Mouse (Mus musculus): Measurements from ENCODE around the gene Gatad1.
"Not testable (repeated sequence)": the region's sequence is repeated elsewhere in the genome, so short reads cannot be mapped to it uniquely, and the experiment has no call there.

Gatad1 gene

DNA sequence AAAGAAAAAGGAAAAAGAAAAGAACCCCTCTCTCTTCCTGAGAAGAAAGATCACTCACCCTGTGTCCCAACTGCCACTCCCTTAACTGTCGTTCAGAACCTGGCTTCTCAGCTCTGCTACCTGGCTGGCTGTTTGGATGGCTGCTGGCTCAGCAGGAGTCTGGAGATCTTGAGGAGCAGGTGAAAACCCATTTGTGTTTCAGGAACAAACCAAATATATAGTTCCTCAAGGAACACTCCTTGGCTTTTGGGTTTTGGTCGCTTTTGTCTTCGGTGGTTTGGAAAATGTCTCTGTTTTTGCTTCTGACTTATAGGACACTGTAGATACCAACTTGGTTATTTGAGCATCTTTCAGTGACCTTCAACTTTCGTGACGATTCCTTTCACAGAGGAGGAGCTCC, at the start of gene Gatad1:
Gatad1 (minus strand) TSS at position 101 of the 400 bp plus-strand sequence.
- DNase-seq (ENCODE audit: low read depth, low spot score): no peak

- no peak for DNase-seq (ENCODE audit: low read depth, low spot score)
These were observed 45.2 kb upstream of the Gatad1 start for GRCm38 (mm10) chr5:3702180-3702579.

DNA sequence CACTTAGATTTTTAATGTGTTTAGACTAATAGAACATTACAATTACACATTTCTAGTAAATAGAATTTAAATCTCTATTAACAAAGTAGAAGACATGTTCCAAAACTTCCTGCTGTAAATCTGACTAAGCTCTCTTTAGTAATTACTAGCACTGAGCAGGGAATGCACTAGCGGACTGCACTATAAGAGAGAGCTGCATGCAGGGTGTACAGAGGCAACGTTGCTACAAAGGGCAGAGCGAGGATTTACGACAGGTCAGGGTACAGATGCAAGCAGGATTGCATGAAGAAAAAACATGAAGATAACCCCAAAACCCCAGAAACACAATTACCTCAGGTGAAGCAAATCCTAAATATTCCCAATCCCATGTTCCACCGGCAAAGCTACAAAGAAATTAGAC, 43.0 kb upstream of the Gatad1 start:
- no peak for DNase-seq (ENCODE audit: low read depth, low spot score)

DNA sequence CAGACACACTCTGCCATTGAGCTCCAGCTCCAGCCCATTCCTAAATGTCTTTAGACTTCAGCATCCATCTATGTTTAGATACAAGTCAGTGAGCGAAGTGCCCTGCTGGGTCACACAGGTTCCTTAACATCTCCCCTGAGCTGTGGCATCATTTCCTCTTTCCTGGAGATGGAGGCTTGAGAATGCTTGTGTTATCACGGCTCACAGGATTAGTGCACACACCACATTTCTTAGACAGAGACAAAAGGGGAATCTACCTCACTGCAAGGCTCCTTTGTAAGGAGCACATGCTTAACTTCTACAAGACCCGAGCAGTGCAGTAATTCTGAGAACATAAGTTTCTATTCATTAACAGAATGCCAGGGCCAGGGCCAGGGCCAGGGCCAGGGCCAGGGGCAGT, 39.0 kb upstream of the Gatad1 start:
- DNase-seq (ENCODE audit: low read depth, low spot score): no peak

- no peak for DNase-seq (ENCODE audit: low read depth, low spot score)
These were observed 38.2 kb upstream of the Gatad1 start for GRCm38 (mm10) chr5:3695191-3695590.

- no peak for DNase-seq (ENCODE audit: low read depth, low spot score)
These were observed 36.0 kb upstream of the Gatad1 start for GRCm38 (mm10) chr5:3692956-3693355.

DNA sequence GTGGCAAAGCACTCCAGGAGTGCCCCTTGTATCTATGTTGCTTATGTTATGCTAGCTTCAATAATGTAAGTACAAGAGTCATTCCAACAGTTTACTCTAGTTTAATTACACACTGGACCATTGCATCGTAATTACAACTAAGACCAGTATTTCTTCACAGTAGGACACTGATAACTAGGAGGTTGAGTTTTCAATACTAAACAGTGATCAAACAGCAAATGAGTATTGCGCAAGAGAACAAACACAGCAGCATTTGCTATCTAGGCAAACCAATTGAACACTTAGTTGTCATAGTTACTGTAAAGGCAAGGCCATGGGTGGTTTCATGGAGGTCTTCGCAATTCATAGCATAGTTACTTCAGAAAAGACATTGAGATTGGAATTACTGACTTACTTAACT, 34.3 kb upstream of the Gatad1 start:
- no peak for DNase-seq (ENCODE audit: low read depth, low spot score)

GRCm38 (mm10) chr5:3688298-3688697, 31.3 kb upstream of the Gatad1 start:
- no peak for DNase-seq (ENCODE audit: low read depth, low spot score)

- no peak for DNase-seq (ENCODE audit: low read depth, low spot score)
These were observed 13.1 kb upstream of the Gatad1 start for GRCm38 (mm10) chr5:3669938-3670554.

- no peak for DNase-seq (ENCODE audit: low read depth, low spot score)
These were observed 9.6 kb upstream of the Gatad1 start for GRCm38 (mm10) chr5:3666585-3666984.

GRCm38 (mm10) chr5:3665225-3665624, 8.2 kb upstream of the Gatad1 start:
- no peak for DNase-seq (ENCODE audit: low read depth, low spot score)

GRCm38 (mm10) chr5:3653801-3654200, 3.2 kb downstream of the Gatad1 start:
- DNase-seq (ENCODE audit: low read depth, low spot score): no peak

DNA sequence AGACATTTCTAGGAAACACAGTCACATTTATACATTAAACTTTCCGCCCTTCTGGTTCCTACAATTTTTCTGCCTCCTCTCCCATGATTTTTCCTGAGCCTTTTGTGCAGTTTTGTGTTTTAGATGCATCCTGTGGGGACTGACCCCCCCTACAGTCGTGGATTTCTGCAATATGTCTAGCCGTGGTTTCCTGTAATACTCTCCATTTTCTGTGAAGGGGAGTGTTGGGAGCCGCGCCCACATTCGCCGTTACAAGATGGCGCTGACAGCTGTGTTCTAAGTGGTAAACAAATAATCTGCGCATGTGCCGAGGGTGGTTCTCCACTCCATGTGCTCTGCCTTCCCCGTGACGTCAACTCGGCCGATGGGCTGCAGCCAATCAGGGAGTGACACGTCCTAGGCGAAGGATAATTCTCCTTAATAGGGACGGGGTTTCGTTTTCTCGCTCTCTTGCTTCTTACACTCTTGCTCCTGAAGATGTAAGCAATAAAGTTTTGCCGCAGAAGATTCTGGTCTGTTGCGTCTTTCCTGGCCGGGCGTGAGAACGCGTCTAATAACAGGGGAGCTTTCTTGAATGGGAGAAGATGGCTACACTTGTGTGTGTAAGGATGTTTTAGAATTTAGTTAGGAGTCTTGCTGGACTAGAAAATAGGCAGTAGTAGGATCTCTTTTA, 3.9 kb downstream of the Gatad1 start:
- not testable (repeated sequence) for DNase-seq (ENCODE audit: low read depth, low spot score)

DNA sequence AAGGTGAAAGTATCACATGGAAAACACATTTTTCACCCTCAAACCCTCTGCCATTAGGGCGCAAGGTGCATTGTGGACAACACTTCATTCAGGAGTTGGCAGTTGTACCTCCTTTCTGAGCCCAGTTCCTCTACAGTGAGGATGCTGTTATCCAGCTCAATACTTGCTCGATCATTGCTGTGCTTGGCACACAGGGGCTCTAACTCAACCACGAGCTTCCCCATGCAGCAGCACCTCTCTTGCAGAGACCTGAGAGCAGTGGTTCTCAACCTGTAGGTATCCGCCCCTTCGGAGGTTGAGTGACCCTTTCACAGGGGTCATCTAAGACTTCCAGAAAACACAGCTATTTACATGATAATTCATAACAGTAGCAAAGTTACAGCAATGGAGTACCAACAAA, 5.4 kb downstream of the Gatad1 start:
- no peak for DNase-seq (ENCODE audit: low read depth, low spot score)

- DNase-seq (ENCODE audit: low read depth, low spot score): no peak
These were observed 6.1 kb downstream of the Gatad1 start, which contains the start of gene Tmbim7 for GRCm38 (mm10) chr5:3650881-3651280. Gene Tmbim7, plus strand, starts transcription at chr5:3651181.

- DNase-seq (ENCODE audit: low read depth, low spot score): no peak
These were observed 8.2 kb downstream of the Gatad1 start for GRCm38 (mm10) chr5:3648849-3649210.

GRCm38 (mm10) chr5:3648206-3648848, 8.7 kb downstream of the Gatad1 start:
- DNase-seq (ENCODE audit: low read depth, low spot score): no peak

DNA sequence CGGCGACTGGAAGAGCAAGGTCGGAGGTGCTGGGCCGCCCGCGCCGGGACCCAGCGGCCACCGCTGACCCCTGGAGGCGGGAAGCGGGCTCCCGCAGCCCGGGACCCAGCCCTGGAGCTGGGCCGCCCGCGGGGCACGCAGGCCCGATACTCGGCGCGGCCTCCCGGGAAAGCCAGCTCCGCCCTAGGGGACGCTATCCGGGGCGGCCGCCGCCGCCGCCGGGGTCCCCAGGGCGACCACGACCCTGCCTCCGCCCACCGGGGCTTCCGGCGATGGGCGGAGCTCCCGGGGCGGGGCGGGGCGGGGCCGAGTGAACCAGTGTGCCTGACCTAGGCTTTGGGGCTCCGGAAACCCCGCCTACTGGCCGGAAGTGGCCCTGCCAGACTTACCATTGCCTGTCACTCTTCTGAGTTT, 9.3 kb downstream of the Gatad1 start:
- peak; percentile 82 for DNase-seq (ENCODE audit: low read depth, low spot score)

- DNase-seq (ENCODE audit: low read depth, low spot score): peak; percentile 36
These were observed 9.8 kb downstream of the Gatad1 start for GRCm38 (mm10) chr5:3646991-3647707.

- no peak for DNase-seq (ENCODE audit: low read depth, low spot score)
These were observed 10.4 kb downstream of the Gatad1 start for GRCm38 (mm10) chr5:3646539-3646938.

GRCm38 (mm10) chr5:3645326-3645725, 11.7 kb downstream of the Gatad1 start:
- no peak for DNase-seq (ENCODE audit: low read depth, low spot score)

GRCm38 (mm10) chr5:3644621-3645020, 12.4 kb downstream of the Gatad1 start:
- DNase-seq (ENCODE audit: low read depth, low spot score): no peak

Data from embryo, embryonic 11.5 days (tissue).